ENCODE assay signal across 13 mouse cellular contexts in genomic region chr7:110163024-110163423, GRCm38 (mm10). TPM values are rescaled to one million over a fixed set of nuclear protein-coding genes. Genes with fewer than 3 reads are reported as not detected.
DNase-seq lines count a peak whose midpoint lies in the region; ATAC-seq and TF ChIP-seq lines count a peak whose summit lies in the region.
"Had no signal": no experiment of that assay in that cellular context is flagged by ENCODE, and none has a peak within 500 bp of the region (broad histone marks: within the 10 kb centered on the region; RNA-seq: fewer than 3 reads in every experiment).

No protein-coding gene starts in this region.

- H3K4me2 ChIP-seq in forebrain, postnatal 0 days (ENCODE audit: low read depth): no peak overlapping the region
- no peak overlapping the region for H3K4me2 ChIP-seq in kidney, postnatal 0 days (ENCODE audit: low read length)
- no peak overlapping the region for H3K4me2 ChIP-seq in CH12.LX (ENCODE audit: insufficient read depth, low read depth, poor library complexity, severe bottlenecking)
- no peak overlapping the region for H3K4me2 ChIP-seq in neural tube, embryonic 15.5 days
- H3K4me2 ChIP-seq: stomach, embryonic 15.5 days had no signal

- dilution Hi-C loops in CH12.LX (cut with MboI; ENCODE audit: extremely low pct_ligation_motif_present, extremely low pct_unique_long_range_greater_than_20kb, low sequenced_read_pairs): no loop called here

- H3K4me3 ChIP-seq in forebrain, embryonic 10.5 days: no peak overlapping the region
- no peak overlapping the region for H3K4me3 ChIP-seq in forebrain, postnatal 0 days (ENCODE audit: low read depth, low read length)
- H3K4me3 ChIP-seq in kidney, postnatal 0 days (replicated peaks; ENCODE audit: low read depth, low read length): no peak overlapping the region
- no peak overlapping the region for H3K4me3 ChIP-seq in CH12.LX (replicated peaks in 1 of 3; ENCODE audit: low read depth in 2 of 3, low read length in 2 of 3, poor library complexity in 1 of 3)
- no peak overlapping the region for H3K4me3 ChIP-seq in limb, embryonic 10.5 days
- H3K4me3 ChIP-seq in neural tube, embryonic 15.5 days (replicated peaks): no peak overlapping the region
- H3K4me3 ChIP-seq: limb, embryonic 13.5 days; stomach, embryonic 15.5 days had no signal

- peaks cover 16% of the 10 kb centered on the region for H3K4me1 ChIP-seq in forebrain, embryonic 10.5 days
- no peaks in the 10 kb centered on the region for H3K4me1 ChIP-seq in forebrain, postnatal 0 days (ENCODE audit: insufficient read depth)
- H3K4me1 ChIP-seq in kidney, postnatal 0 days (replicated peaks; ENCODE audit: insufficient read depth, low read length): no peaks in the 10 kb centered on the region
- H3K4me1 ChIP-seq in CH12.LX (ENCODE audit: control insufficient read depth in 1 of 2, insufficient read depth in 2 of 2): peaks cover 14 to 52% of the 10 kb centered on the region in 2 experiments
- H3K4me1 ChIP-seq in limb, embryonic 10.5 days: peaks cover 11% of the 10 kb centered on the region; the same call in 1 of the 2 replicates
- H3K4me1 ChIP-seq in neural tube, embryonic 15.5 days: peaks cover 5% of the 10 kb centered on the region
- H3K4me1 ChIP-seq: limb, embryonic 13.5 days had no signal

- H3K9ac ChIP-seq in forebrain, postnatal 0 days: no peak overlapping the region
- H3K9ac ChIP-seq in kidney, postnatal 0 days (ENCODE audit: low read depth, low read length): no peak overlapping the region
- no peak overlapping the region for H3K9ac ChIP-seq in CH12.LX (ENCODE audit: insufficient read depth, low read depth)
- no peak overlapping the region for H3K9ac ChIP-seq in neural tube, embryonic 15.5 days (replicated peaks)
- H3K9ac ChIP-seq: limb, embryonic 13.5 days; stomach, embryonic 15.5 days had no signal

- no peak; the same call in 1 of the 2 replicates for TF ChIP-seq RAD21 in CH12.LX (IDR thresholded peaks at IDR 0.05; ENCODE audit: low read depth, low read length)

- no peaks in the 10 kb centered on the region for H3K79me2 ChIP-seq in CH12.LX (replicated peaks; ENCODE audit: control insufficient read depth, extremely low read depth, insufficient read depth, poor library complexity, severe bottlenecking)

- DNase-seq in forebrain, embryonic 10.5 days (ENCODE audit: extremely low spot score, low spot score): no peak
- DNase-seq in forebrain, postnatal 0 days: no peak
- no peak for DNase-seq in kidney, postnatal 0 days (ENCODE audit: low spot score)
- no peak for DNase-seq in kidney, adult 8-10 months
- DNase-seq in CH12.LX (ENCODE audit: extremely low read depth): peak; percentile 28
- no peak for DNase-seq in limb, embryonic 10.5 days (ENCODE audit: low spot score)
- no peak for DNase-seq in layer of hippocampus, adult 8-10 months (ENCODE audit: low spot score in 2 of 2)
- DNase-seq: adrenal gland, adult 2 months; cerebellum, adult 9-11 months had no signal

- TF ChIP-seq POLR2A in CH12.LX (IDR thresholded peaks at IDR 0.05; ENCODE audit: low read depth, low read length): no peak

- no peaks in the 10 kb centered on the region for H3K27me3 ChIP-seq in forebrain, embryonic 10.5 days (ENCODE audit: poor library complexity, severe bottlenecking)
- no peaks in the 10 kb centered on the region for H3K27me3 ChIP-seq in forebrain, postnatal 0 days (ENCODE audit: insufficient read depth, low read length)
- no peaks in the 10 kb centered on the region for H3K27me3 ChIP-seq in kidney, postnatal 0 days (ENCODE audit: insufficient read depth, low read length)
- no peaks in the 10 kb centered on the region for H3K27me3 ChIP-seq in CH12.LX (replicated peaks)
- H3K27me3 ChIP-seq in limb, embryonic 10.5 days (ENCODE audit: low read depth, poor library complexity, severe bottlenecking): no peaks in the 10 kb centered on the region
- no peaks in the 10 kb centered on the region for H3K27me3 ChIP-seq in neural tube, embryonic 15.5 days (replicated peaks)
- H3K27me3 ChIP-seq: limb, embryonic 13.5 days; stomach, embryonic 15.5 days had no signal

- ATAC-seq in forebrain, postnatal 0 days: no peak
- no peak for ATAC-seq in kidney, postnatal 0 days (replicated peaks; ENCODE audit: low FRiP score, low read depth)
- ATAC-seq in neural tube, embryonic 15.5 days (ENCODE audit: low FRiP score): no peak
- ATAC-seq: midbrain, embryonic 16.5 days had no signal

- in situ Hi-C loops in CH12.LX (cut with MboI; ENCODE audit: low pct_ligation_motif_present, low pct_unique_long_range_greater_than_20kb, low sequenced_read_pairs): loop anchor here (5.0 to 25.0 kb wide), 3 partner anchors 102 to 464 kb away; partner anchors contain the start of gene Adm

- no peaks in the 10 kb centered on the region for H3K36me3 ChIP-seq in forebrain, embryonic 10.5 days (replicated peaks)
- no peaks in the 10 kb centered on the region for H3K36me3 ChIP-seq in forebrain, postnatal 0 days (ENCODE audit: insufficient read depth)
- H3K36me3 ChIP-seq in kidney, postnatal 0 days (ENCODE audit: insufficient read depth, low read length): no peaks in the 10 kb centered on the region
- H3K36me3 ChIP-seq in CH12.LX (replicated peaks in 1 of 2; ENCODE audit: control insufficient read depth in 1 of 2, insufficient read depth in 1 of 2, low read length in 1 of 2): no peaks in the 10 kb centered on the region
- H3K36me3 ChIP-seq in limb, embryonic 10.5 days: no peaks in the 10 kb centered on the region
- no peaks in the 10 kb centered on the region for H3K36me3 ChIP-seq in neural tube, embryonic 15.5 days
- H3K36me3 ChIP-seq: limb, embryonic 13.5 days; stomach, embryonic 15.5 days had no signal

- TF ChIP-seq EP300 in CH12.LX (IDR thresholded peaks at IDR 0.05; ENCODE audit: low read length): no peak

- 92% methylated on average over 6 of the region's 6 CpGs for WGBS in forebrain, embryonic 10.5 days
- 87% methylated on average over 6 of the region's 6 CpGs for WGBS in forebrain, postnatal 0 days
- 92% methylated on average over 6 of the region's 6 CpGs for WGBS in kidney, postnatal 0 days
- 91% methylated on average over 6 of the region's 6 CpGs for WGBS in limb, embryonic 10.5 days
- 94% methylated on average over 6 of the region's 6 CpGs for WGBS in neural tube, embryonic 15.5 days

- TF ChIP-seq CTCF in forebrain, postnatal 0 days (IDR thresholded peaks at IDR 0.05; ENCODE audit: low read depth): no peak
- peak; percentile 31; the same call in 1 of the 2 replicates for TF ChIP-seq CTCF in kidney, postnatal 0 days (IDR thresholded peaks at IDR 0.05; ENCODE audit: low read depth)
- TF ChIP-seq CTCF in CH12.LX (conservative IDR thresholded peaks at IDR 0.05 in 1 of 2, IDR thresholded peaks at IDR 0.05 in 1 of 2; ENCODE audit: low read depth in 2 of 2, low read length in 2 of 2): peak in 1 of 2 experiments; percentile 19; a peak in 1 of 4 replicates

- H3K27ac ChIP-seq in forebrain, embryonic 10.5 days: peak overlapping the region; percentile 96; the same call in 1 of the 2 replicates
- no peak overlapping the region for H3K27ac ChIP-seq in forebrain, postnatal 0 days (ENCODE audit: low read depth, low read length)
- no peak overlapping the region for H3K27ac ChIP-seq in kidney, postnatal 0 days
- H3K27ac ChIP-seq in CH12.LX (ENCODE audit: insufficient read depth, low read depth): peak overlapping the region; percentile 96
- H3K27ac ChIP-seq in limb, embryonic 10.5 days: 0 out of 2 replicates have a peak overlapping the region, but pooled peaks have one; percentile 95
- no peak overlapping the region for H3K27ac ChIP-seq in neural tube, embryonic 15.5 days (replicated peaks)
- H3K27ac ChIP-seq: limb, embryonic 13.5 days had no signal

- H3K9me3 ChIP-seq in forebrain, embryonic 10.5 days: no peaks in the 10 kb centered on the region
- no peaks in the 10 kb centered on the region for H3K9me3 ChIP-seq in forebrain, postnatal 0 days (ENCODE audit: low read length)
- no peaks in the 10 kb centered on the region for H3K9me3 ChIP-seq in kidney, postnatal 0 days (replicated peaks; ENCODE audit: low read length)
- H3K9me3 ChIP-seq in CH12.LX (replicated peaks; ENCODE audit: low read length): no peaks in the 10 kb centered on the region
- no peaks in the 10 kb centered on the region for H3K9me3 ChIP-seq in limb, embryonic 10.5 days (replicated peaks)
- no peaks in the 10 kb centered on the region for H3K9me3 ChIP-seq in neural tube, embryonic 15.5 days (replicated peaks)
- H3K9me3 ChIP-seq: limb, embryonic 13.5 days; stomach, embryonic 15.5 days had no signal

TF ChIP-seq in CH12.LX, 34 proteins besides CTCF, POLR2A, EP300 and RAD21 (continues in another document):
- no peak for TF ChIP-seq USF1 (IDR thresholded peaks at IDR 0.05; ENCODE audit: low read depth, low read length)
- TF ChIP-seq RCOR1 (conservative IDR thresholded peaks at IDR 0.05; ENCODE audit: low read depth, low read length): no peak
- no peak for TF ChIP-seq MAFK (IDR thresholded peaks at IDR 0.05; ENCODE audit: insufficient replicate concordance, low read length)
- no peak for TF ChIP-seq ELF1 (IDR thresholded peaks at IDR 0.05; ENCODE audit: low read depth, low read length)
- no peak for TF ChIP-seq MAZ (IDR thresholded peaks at IDR 0.05; ENCODE audit: low read depth, low read length)

RNA-seq across cellular contexts. Expression of gene Wee1, which starts 41.2 kb away (rescaled TPM):
- 28.9 and 29.0 TPM in 2 replicates for polyA plus RNA-seq in forebrain, embryonic 10.5 days (2016; fragmentation: Nextera tagmentation; extraction: Ambion mirVana)
- 3.1 and 5.8 TPM in 2 replicates for total RNA-seq in forebrain, postnatal 0 days (2014; rRNA removed)
- polyA plus RNA-seq in forebrain, postnatal 0 days (2015; fragmentation: Nextera tagmentation; extraction: Ambion mirVana): 3.3 and 4.4 TPM in 2 replicates
- polyA plus RNA-seq in kidney, postnatal 0 days (2015; fragmentation: Nextera tagmentation; extraction: Ambion mirVana): 15.4 and 16.9 TPM in 2 replicates
- total RNA-seq in CH12.LX (2012; rRNA removed) (10.1 and 12.3 TPM in 2 replicates), CH12.LX (2014; rRNA removed) (12.2 and 14.2 TPM in 2 replicates)
- 26.9 and 30.3 TPM in 2 replicates for polyA plus RNA-seq in CH12.LX (2012; ENCODE audit: insufficient read length, low read depth)
- 33.0 and 34.8 TPM in 2 replicates for polyA plus RNA-seq in limb, embryonic 10.5 days (2016; fragmentation: Nextera tagmentation; extraction: Ambion mirVana)
- 5.4 and 8.6 TPM in 2 replicates for polyA plus RNA-seq in neural tube, embryonic 15.5 days (2015; fragmentation: Nextera tagmentation; extraction: Ambion mirVana)
- 10 to 100 TPM; 16.4 to 23.0 (median 20.2) TPM for total RNA-seq in layer of hippocampus, adult 8-10 months (2022)

RNA-seq across cellular contexts. Expression of gene Swap70, which starts 58.5 kb away (rescaled TPM):
- polyA plus RNA-seq in forebrain, embryonic 10.5 days (2016; fragmentation: Nextera tagmentation; extraction: Ambion mirVana): 32.0 and 36.0 TPM in 2 replicates
- total RNA-seq in forebrain, postnatal 0 days (2014; rRNA removed): 10.1 and 12.2 TPM in 2 replicates
- polyA plus RNA-seq in forebrain, postnatal 0 days (2015; fragmentation: Nextera tagmentation; extraction: Ambion mirVana): 5.8 and 7.1 TPM in 2 replicates
- 23.3 and 26.0 TPM in 2 replicates for polyA plus RNA-seq in kidney, postnatal 0 days (2015; fragmentation: Nextera tagmentation; extraction: Ambion mirVana)
- total RNA-seq in CH12.LX (2012; rRNA removed) (296 and 297 TPM in 2 replicates), CH12.LX (2014; rRNA removed) (398 and 409 TPM in 2 replicates)
- polyA plus RNA-seq in CH12.LX (2012; ENCODE audit: insufficient read length, low read depth): 370 and 388 TPM in 2 replicates
- polyA plus RNA-seq in limb, embryonic 10.5 days (2016; fragmentation: Nextera tagmentation; extraction: Ambion mirVana): 32.8 and 34.8 TPM in 2 replicates
- 11.9 and 17.2 TPM in 2 replicates for polyA plus RNA-seq in neural tube, embryonic 15.5 days (2015; fragmentation: Nextera tagmentation; extraction: Ambion mirVana)
- 10 to 100 TPM; 10.5 to 13.3 (median 11.8) TPM for total RNA-seq in layer of hippocampus, adult 8-10 months (2022)

Comparison
In these comparisons a context has a peak if more than half of its experiments do, and no peak if none do; other contexts are left out.
1. H3K27ac ChIP-seq: peak in forebrain, embryonic 10.5 days (single experiment), CH12.LX (single experiment) and limb, embryonic 10.5 days (single experiment); none in forebrain, postnatal 0 days (single experiment), kidney, postnatal 0 days (single experiment) and neural tube, embryonic 15.5 days (single experiment).
2. RNA of gene Swap70, which starts 58.5 kb away (polyA plus RNA-seq): 370 to 388 TPM in CH12.LX; 32.8 to 34.8 TPM in limb, embryonic 10.5 days, 32.0 to 36.0 TPM in forebrain, embryonic 10.5 days, 23.3 to 26.0 TPM in kidney, postnatal 0 days, 11.9 to 17.2 TPM in neural tube, embryonic 15.5 days and 5.8 to 7.1 TPM in forebrain, postnatal 0 days; every median in the first group is over 10 times any median in the second.